12 mouse cellular contexts compared by ENCODE assay signal in genomic region chr14:73444733-73445132, GRCm38 (mm10). TPM values are rescaled to one million over a fixed set of nuclear protein-coding genes. Genes with fewer than 3 reads are reported as not detected.
DNase-seq lines count a peak whose midpoint lies in the region; ATAC-seq lines count a peak whose summit lies in the region.
"Had no signal": no experiment of that assay in that cellular context is flagged by ENCODE, and none has a peak within 500 bp of the region (broad histone marks: within the 10 kb centered on the region; RNA-seq: fewer than 3 reads in every experiment).

No protein-coding gene starts in this region.

- no peaks in the 10 kb centered on the region for H3K36me3 ChIP-seq in embryonic facial prominence, embryonic 10.5 days (replicated peaks)
- H3K36me3 ChIP-seq in liver, embryonic 13.5 days = no peaks in the 10 kb centered on the region
- H3K36me3 ChIP-seq in macrophage (ENCODE audit: inconsistent target) = no peaks in the 10 kb centered on the region
- no peaks in the 10 kb centered on the region for H3K36me3 ChIP-seq in heart, embryonic 12.5 days
- H3K36me3 ChIP-seq: forebrain, embryonic 10.5 days had no signal

- peaks cover 19% of the 10 kb centered on the region for H3K4me1 ChIP-seq in embryonic facial prominence, embryonic 10.5 days
- peaks cover 18% of the 10 kb centered on the region for H3K4me1 ChIP-seq in liver, embryonic 13.5 days (replicated peaks)
- 0 out of 2 replicates have a peak, but pooled peaks cover 8% of the 10 kb centered on the region for H3K4me1 ChIP-seq in heart, embryonic 12.5 days (replicated peaks)

- H3K79me2 ChIP-seq in macrophage (ENCODE audit: inconsistent target) = peaks cover 9% of the 10 kb centered on the region; the same call in 1 of the 2 replicates

- 49% methylated on average over 3 of the region's 3 CpGs for WGBS in embryonic facial prominence, embryonic 10.5 days
- WGBS in liver, embryonic 13.5 days (ENCODE audit: insufficient replicate concordance) = 45% methylated on average over 3 of the region's 3 CpGs
- WGBS in macrophage (ENCODE audit: missing documents) = 80% methylated on average over 3 of the region's 3 CpGs
- 54% methylated on average over 3 of the region's 3 CpGs for WGBS in heart, embryonic 12.5 days

- peak overlapping the region; percentile 44; the same call in 1 of the 2 replicates for H3K27ac ChIP-seq in embryonic facial prominence, embryonic 10.5 days (replicated peaks)
- peak overlapping the region; percentile 59; the same call in 1 of the 2 replicates for H3K27ac ChIP-seq in liver, embryonic 13.5 days
- peak overlapping the region; percentile 96 for H3K27ac ChIP-seq in macrophage
- no peak overlapping the region for H3K27ac ChIP-seq in heart, embryonic 12.5 days (ENCODE audit: poor library complexity, severe bottlenecking)
- H3K27ac ChIP-seq: forebrain, embryonic 10.5 days had no signal

- no peak overlapping the region for H3K4me3 ChIP-seq in embryonic facial prominence, embryonic 10.5 days
- H3K4me3 ChIP-seq in liver, embryonic 13.5 days (replicated peaks) = no peak overlapping the region
- H3K4me3 ChIP-seq in macrophage (ENCODE audit: inconsistent target) = no peak overlapping the region
- H3K4me3 ChIP-seq in heart, embryonic 12.5 days = no peak overlapping the region
- H3K4me3 ChIP-seq: forebrain, embryonic 10.5 days had no signal

- ATAC-seq in liver, embryonic 13.5 days (ENCODE audit: low read depth) = no peak
- ATAC-seq in heart, embryonic 12.5 days (ENCODE audit: insufficient number of reproducible peaks, low FRiP score) = no peak

- no peak overlapping the region for H3K9ac ChIP-seq in liver, embryonic 13.5 days
- no peak overlapping the region for H3K9ac ChIP-seq in heart, embryonic 12.5 days

- no peaks in the 10 kb centered on the region for H3K27me3 ChIP-seq in embryonic facial prominence, embryonic 10.5 days (replicated peaks; ENCODE audit: low read depth, poor library complexity, severe bottlenecking)
- H3K27me3 ChIP-seq in liver, embryonic 13.5 days = no peaks in the 10 kb centered on the region
- no peaks in the 10 kb centered on the region for H3K27me3 ChIP-seq in heart, embryonic 12.5 days (replicated peaks)

- H3K4me2 ChIP-seq in liver, embryonic 13.5 days = no peak overlapping the region
- no peak overlapping the region for H3K4me2 ChIP-seq in heart, embryonic 12.5 days

- H3K9me3 ChIP-seq in embryonic facial prominence, embryonic 10.5 days = no peaks in the 10 kb centered on the region
- H3K9me3 ChIP-seq in liver, embryonic 13.5 days (replicated peaks) = no peaks in the 10 kb centered on the region
- H3K9me3 ChIP-seq in heart, embryonic 12.5 days (replicated peaks) = no peaks in the 10 kb centered on the region
- H3K9me3 ChIP-seq: forebrain, embryonic 10.5 days had no signal

- DNase-seq in embryonic facial prominence, embryonic 10.5 days (ENCODE audit: low spot score) = no peak
- peak; percentile 63 for DNase-seq in kidney, adult 11 months
- DNase-seq in liver, embryonic 13.5 days = no peak
- DNase-seq in cerebellum, adult 9-11 months = no peak
- no peak for DNase-seq in left cerebral cortex, adult 8-10 months (ENCODE audit: low spot score in 2 of 2)
- DNase-seq: cerebellum, postnatal 10 days; gastrocnemius, postnatal 14 days; heart, postnatal 10 days; right cerebral cortex, postnatal 14 days had no signal

RNA-seq across cellular contexts. Expression of gene Itm2b, which starts 59.6 kb away (rescaled TPM):
- polyA plus RNA-seq in embryonic facial prominence, embryonic 10.5 days (2016; fragmentation: Nextera tagmentation; extraction: Ambion mirVana) = 197 and 226 TPM in 2 replicates
- 405 and 461 TPM in 2 replicates for polyA plus RNA-seq in liver, embryonic 13.5 days (2015; fragmentation: Nextera tagmentation; extraction: Ambion mirVana)
- total RNA-seq in macrophage (2018; cell fraction: chromatin; rRNA removed) = 100 to 1,000 TPM in 25 of 26 experiments, 10 to 100 TPM in 1; 99.9 to 715 (median 297) TPM
- 1,000 to 10,000 TPM; 2,781 to 4,191 (median 3,475) TPM for total RNA-seq in macrophage (2018; cell fraction: cytosol; rRNA removed)
- 1,000 to 10,000 TPM in 24 of 26 experiments, 100 to 1,000 TPM in 2; 559 to 2,630 (median 1,649) TPM for total RNA-seq in macrophage (2018; cell fraction: nucleus; rRNA removed)
- polyA plus RNA-seq in macrophage (2018) = 3,192 to 6,999 TPM (median 6,128 TPM) in 3 replicates
- 100 to 1,000 TPM; 726 to 856 (median 801) TPM for total RNA-seq in left cerebral cortex, adult 8-10 months (2022)
- polyA plus RNA-seq in heart, embryonic 12.5 days (2016; fragmentation: Nextera tagmentation; extraction: Ambion mirVana) = 642 and 652 TPM in 2 replicates
